Mouse (Mus musculus): Measurements from ENCODE around the gene Gpc6. TPM values are rescaled to one million over a fixed set of nuclear protein-coding genes. Genes with fewer than 3 reads are reported as not detected.

Gpc6 gene
- total and polyA plus RNA-seq, 3 experiments, result not detected

GRCm38 (mm10) chr14:116975224-116975623 lies 50.1 kb downstream of the Gpc6 start:
- Histone ChIP-seq H3K4me3 (ENCODE audit: control insufficient read depth in 1 of 2, insufficient read depth in 1 of 2, low read depth in 2 of 2, low read length in 2 of 2) (no peak overlapping the region), H3K36me3 (ENCODE audit: control insufficient read depth in 1 of 2, insufficient read depth in 2 of 2, low read length in 2 of 2) (no peaks in the 10 kb centered on the region), H3K9me3 (replicated peaks; ENCODE audit: insufficient read depth, low read length) (no peaks in the 10 kb centered on the region), H3K27me3 (ENCODE audit: control insufficient read depth in 1 of 2, insufficient read depth in 2 of 2, low read length in 2 of 2) (no peaks in the 10 kb centered on the region), H3K79me2 (ENCODE audit: control insufficient read depth, insufficient read depth, low read length, poor library complexity) (no peaks in the 10 kb centered on the region), H3K9ac (ENCODE audit: control insufficient read depth, low read depth, low read length, poor library complexity, severe bottlenecking) (no peak overlapping the region), H3K27ac (ENCODE audit: control insufficient read depth, low read depth, low read length) (no peak overlapping the region), H3K4me1 (ENCODE audit: control insufficient read depth in 1 of 2, insufficient read depth in 2 of 2, low read length in 2 of 2) (no peaks in the 10 kb centered on the region)
- DNase-seq (ENCODE audit: low read depth, low spot score), result no peak
- TF ChIP-seq RAD21 (IDR thresholded peaks at IDR 0.05; ENCODE audit: low read depth, low read length), result no peak
- no peak for TF ChIP-seq TBP (IDR thresholded peaks at IDR 0.05; ENCODE audit: low read depth, low read length)
- no peak for TF ChIP-seq POLR2A (IDR thresholded peaks at IDR 0.05; ENCODE audit: control insufficient read depth in 1 of 2, insufficient read depth in 1 of 2, low read depth in 1 of 2, low read length in 2 of 2, poor library complexity in 1 of 2)
- no peak for TF ChIP-seq KAT2A (conservative IDR thresholded peaks at IDR 0.05; ENCODE audit: low read depth, low read length)
- no peak for TF ChIP-seq NELFE (IDR thresholded peaks at IDR 0.05; ENCODE audit: low read depth, low read length)
- TF ChIP-seq E2F4 (IDR thresholded peaks at IDR 0.05; ENCODE audit: borderline replicate concordance, low read depth, low read length), result no peak
- TF ChIP-seq CHD1 (IDR thresholded peaks at IDR 0.05; ENCODE audit: low read depth, low read length), result no peak
- no peak for TF ChIP-seq CHD2 (IDR thresholded peaks at IDR 0.05; ENCODE audit: low read length)

GRCm38 (mm10) chr14:116977259-116977658 lies 52.1 kb downstream of the Gpc6 start:
- Histone ChIP-seq H3K27ac (ENCODE audit: control insufficient read depth, low read depth, low read length) (no peak overlapping the region), H3K27me3 (ENCODE audit: control insufficient read depth in 1 of 2, insufficient read depth in 2 of 2, low read length in 2 of 2) (no peaks in the 10 kb centered on the region), H3K79me2 (ENCODE audit: control insufficient read depth, insufficient read depth, low read length, poor library complexity) (no peaks in the 10 kb centered on the region), H3K9ac (ENCODE audit: control insufficient read depth, low read depth, low read length, poor library complexity, severe bottlenecking) (no peak overlapping the region), H3K9me3 (replicated peaks; ENCODE audit: insufficient read depth, low read length) (no peaks in the 10 kb centered on the region), H3K4me1 (ENCODE audit: control insufficient read depth in 1 of 2, insufficient read depth in 2 of 2, low read length in 2 of 2) (no peaks in the 10 kb centered on the region), H3K36me3 (ENCODE audit: control insufficient read depth in 1 of 2, insufficient read depth in 2 of 2, low read length in 2 of 2) (no peaks in the 10 kb centered on the region), H3K4me3 (ENCODE audit: control insufficient read depth in 1 of 2, insufficient read depth in 1 of 2, low read depth in 2 of 2, low read length in 2 of 2) (no peak overlapping the region)
- TF ChIP-seq GATA1 (IDR thresholded peaks at IDR 0.05; ENCODE audit: low read depth, low read length) (no peak), POLR2A (IDR thresholded peaks at IDR 0.05; ENCODE audit: control insufficient read depth in 1 of 2, insufficient read depth in 1 of 2, low read depth in 1 of 2, low read length in 2 of 2, poor library complexity in 1 of 2) (no peak), RAD21 (IDR thresholded peaks at IDR 0.05; ENCODE audit: low read depth, low read length) (no peak), MEF2A (IDR thresholded peaks at IDR 0.05; ENCODE audit: extremely low read depth, insufficient replicate concordance, low read depth, low read length, poor library complexity, severe bottlenecking) (no peak), CHD2 (IDR thresholded peaks at IDR 0.05; ENCODE audit: low read length) (no peak), MYB (IDR thresholded peaks at IDR 0.05; ENCODE audit: low read depth, low read length) (no peak), E2F4 (IDR thresholded peaks at IDR 0.05; ENCODE audit: borderline replicate concordance, low read depth, low read length) (no peak), SMC3 (IDR thresholded peaks at IDR 0.05; ENCODE audit: low read depth, low read length) (no peak), USF1 (IDR thresholded peaks at IDR 0.05; ENCODE audit: low read depth, low read length) (no peak), NELFE (IDR thresholded peaks at IDR 0.05; ENCODE audit: low read depth, low read length) (no peak)
- DNase-seq (ENCODE audit: low read depth, low spot score), result no peak

DNA sequence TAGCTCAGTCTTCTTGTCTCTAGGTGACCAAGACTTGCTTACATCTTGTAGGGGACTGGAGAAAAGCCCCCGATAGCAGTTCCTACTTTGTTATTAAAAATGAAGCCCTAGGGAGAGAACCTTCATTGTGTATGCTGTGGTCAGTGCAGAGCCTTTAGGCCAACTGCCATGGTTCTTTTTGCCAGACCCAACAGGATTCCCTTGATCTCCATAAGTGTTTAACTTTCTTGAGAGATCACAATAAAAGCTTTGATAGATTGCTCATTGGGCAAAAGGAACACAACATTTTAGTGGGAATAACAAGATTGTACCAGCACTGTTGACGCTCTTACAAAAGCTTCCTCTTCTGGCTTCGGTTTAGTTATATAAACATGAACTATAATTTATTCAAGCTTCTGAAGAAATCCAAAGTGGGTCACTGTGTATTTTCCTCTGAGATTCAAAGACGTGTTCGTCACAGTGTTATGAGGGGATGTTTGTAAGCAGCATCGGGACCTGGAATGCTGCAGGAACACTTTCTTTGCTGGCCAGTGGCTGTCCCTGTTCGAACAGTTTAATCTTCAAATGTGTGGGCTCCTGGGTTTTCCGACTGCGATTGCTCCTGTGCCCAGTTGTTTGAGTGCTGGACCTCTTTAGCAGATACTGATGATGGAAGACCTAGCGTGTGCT lies 54.7 kb downstream of the Gpc6 start:
- Histone ChIP-seq H3K27ac (ENCODE audit: control insufficient read depth, low read depth, low read length) (no peak overlapping the region), H3K9me3 (replicated peaks; ENCODE audit: insufficient read depth, low read length) (no peaks in the 10 kb centered on the region), H3K9ac (ENCODE audit: control insufficient read depth, low read depth, low read length, poor library complexity, severe bottlenecking) (no peak overlapping the region), H3K4me1 (ENCODE audit: control insufficient read depth in 1 of 2, insufficient read depth in 2 of 2, low read length in 2 of 2) (no peaks in the 10 kb centered on the region), H3K27me3 (ENCODE audit: control insufficient read depth in 1 of 2, insufficient read depth in 2 of 2, low read length in 2 of 2) (no peaks in the 10 kb centered on the region), H3K4me3 (ENCODE audit: control insufficient read depth in 1 of 2, insufficient read depth in 1 of 2, low read depth in 2 of 2, low read length in 2 of 2) (no peak overlapping the region), H3K79me2 (ENCODE audit: control insufficient read depth, insufficient read depth, low read length, poor library complexity) (no peaks in the 10 kb centered on the region), H3K36me3 (ENCODE audit: control insufficient read depth in 1 of 2, insufficient read depth in 2 of 2, low read length in 2 of 2) (no peaks in the 10 kb centered on the region)
- DNase-seq (ENCODE audit: low read depth, low spot score), result no peak
- TF ChIP-seq ZMIZ1 (IDR thresholded peaks at IDR 0.05; ENCODE audit: low read depth, low read length) (no peak), CTCF (IDR thresholded peaks at IDR 0.05 in 2 of 3, conservative IDR thresholded peaks at IDR 0.05 in 1 of 3; ENCODE audit: control insufficient read depth in 1 of 3, insufficient read depth in 1 of 3, low read depth in 2 of 3, low read length in 3 of 3, poor library complexity in 1 of 3, severe bottlenecking in 1 of 3) (no peak), POLR2AphosphoS5 (IDR thresholded peaks at IDR 0.05; ENCODE audit: borderline replicate concordance, low read depth, low read length) (no peak), BHLHE40 (IDR thresholded peaks at IDR 0.05; ENCODE audit: borderline replicate concordance, low read depth, low read length) (no peak), POLR2A (IDR thresholded peaks at IDR 0.05; ENCODE audit: control insufficient read depth in 1 of 2, insufficient read depth in 1 of 2, low read depth in 1 of 2, low read length in 2 of 2, poor library complexity in 1 of 2) (no peak), USF2 (IDR thresholded peaks at IDR 0.05; ENCODE audit: borderline replicate concordance in 1 of 2, insufficient read depth in 1 of 2, low read depth in 1 of 2, low read length in 2 of 2) (no peak), NRF1 (IDR thresholded peaks at IDR 0.05; ENCODE audit: insufficient read depth, low read depth, low read length, poor library complexity, severe bottlenecking) (no peak), USF1 (IDR thresholded peaks at IDR 0.05; ENCODE audit: low read depth, low read length) (no peak), MYB (IDR thresholded peaks at IDR 0.05; ENCODE audit: low read depth, low read length) (no peak), TAL1 (IDR thresholded peaks at IDR 0.05; ENCODE audit: low read length) (no peak), HCFC1 (IDR thresholded peaks at IDR 0.05; ENCODE audit: low read depth, low read length) (no peak), ELF1 (IDR thresholded peaks at IDR 0.05; ENCODE audit: low read depth, low read length) (no peak)
